Mouse (Mus musculus): ENCODE measurements around the gene Olfr340.
"Not testable (repeated sequence)": the region's sequence is repeated elsewhere in the genome, so short reads cannot be mapped to it uniquely, and the experiment has no call there.

Gene Olfr340

GRCm38 (mm10) chr2:36452287-36452686 lies at the start of gene Olfr340:
Gene Olfr340, plus strand, starts transcription at chr2:36452587.
- no peak for DNase-seq (ENCODE audit: low spot score)

GRCm38 (mm10) chr2:36415174-36415573 lies 37.2 kb upstream of the Olfr340 start:
- not testable (repeated sequence) for DNase-seq (ENCODE audit: low spot score)

GRCm38 (mm10) chr2:36415591-36415990 lies 36.8 kb upstream of the Olfr340 start:
- DNase-seq (ENCODE audit: low spot score): not testable (repeated sequence)

GRCm38 (mm10) chr2:36418647-36419046 lies 33.7 kb upstream of the Olfr340 start, which contains the start of gene Olfr339:
Gene Olfr339, plus strand, starts transcription at chr2:36418947.
- DNase-seq (ENCODE audit: low spot score): no peak

GRCm38 (mm10) chr2:36473634-36474033 lies 21.2 kb downstream of the Olfr340 start:
- DNase-seq (ENCODE audit: low spot score): no peak

GRCm38 (mm10) chr2:36482368-36482767 lies 30.0 kb downstream of the Olfr340 start, which contains the start of gene Olfr341:
Gene Olfr341, minus strand, starts transcription at chr2:36482468.
- DNase-seq (ENCODE audit: low spot score): no peak
